Mouse (Mus musculus): Measurements from ENCODE around the gene Gm44965.

DNA sequence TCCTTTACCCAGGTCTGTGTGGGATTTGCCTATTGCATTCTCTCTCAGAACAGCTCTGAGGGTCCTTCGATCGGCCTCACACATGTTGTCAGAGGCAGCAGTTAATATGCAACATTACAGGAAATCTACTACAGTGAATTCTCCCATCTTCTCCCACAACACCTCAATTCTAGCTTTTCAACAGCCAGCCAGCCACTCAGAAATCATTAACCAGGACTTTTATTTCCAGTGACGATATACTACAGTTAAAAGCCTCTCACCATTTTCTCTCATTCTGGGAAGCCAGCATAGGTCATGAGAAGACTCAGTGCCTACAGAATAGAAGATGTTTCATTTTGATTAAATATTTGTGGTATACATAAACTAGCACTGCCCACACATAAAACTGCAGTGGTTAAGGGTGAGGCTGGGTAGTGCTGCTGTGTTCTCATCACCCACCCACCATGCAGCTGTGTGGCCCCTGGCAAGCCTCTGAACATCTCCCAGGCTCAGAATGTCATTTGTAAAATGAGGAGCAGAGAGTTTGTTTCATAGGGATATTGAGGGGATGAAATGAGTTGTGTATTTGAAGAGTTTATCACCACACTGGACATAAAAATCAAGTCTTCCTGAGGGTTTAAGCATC is 2.4 kb upstream of the Gm44965 start:
- TF ChIP-seq MYOG (IDR thresholded peaks at IDR 0.05; ENCODE audit: control insufficient read depth in 1 of 3, insufficient read depth in 1 of 3, insufficient read length in 2 of 3, low read depth in 2 of 3) (peak in 1 of 3 experiments; percentile 19), E2F4 (IDR thresholded peaks at IDR 0.05; ENCODE audit: insufficient read depth) (no peak), USF1 (IDR thresholded peaks at IDR 0.05; ENCODE audit: low read depth) (no peak), MAX (IDR thresholded peaks at IDR 0.05; ENCODE audit: low read depth) (no peak), POLR2AphosphoS2 (IDR thresholded peaks at IDR 0.05; ENCODE audit: insufficient read length, low read depth) (no peak), POLR2A (IDR thresholded peaks at IDR 0.05; ENCODE audit: insufficient read length, low read depth) (no peak), TCF3 (IDR thresholded peaks at IDR 0.05; ENCODE audit: insufficient read length, low read depth) (no peak), REST (IDR thresholded peaks at IDR 0.05; ENCODE audit: insufficient read depth, insufficient read length) (no peak)

All from myocyte (in vitro differentiated cells).